Mouse (Mus musculus) megakaryocyte, adult 5-6 weeks (primary cell): ENCODE results near the gene Ermp1. TPM values are rescaled to one million over a fixed set of nuclear protein-coding genes. Genes with fewer than 3 reads are reported as not detected.
"Not testable (repeated sequence)": the region's sequence is repeated elsewhere in the genome, so short reads cannot be mapped to it uniquely, and the experiment has no call there.

ENCODE experiments used
- ATAC-seq: 2 replicates; pipeline ENCODE4 v1.8.0; 2016; ENCODE audit warnings: mild to moderate bottlenecking, inconsistent platforms; ENCODE audit not compliant: poor library complexity, severe bottlenecking
- total RNA-seq, 2 experiments: library from RNA; stranded (forward) in 1 of 2; stranded (reverse) in 1 of 2; fragments of 153-499, 151-499 nt in 1 of 2; fragments of 221-1000, 200-1000 nt in 1 of 2; gene quantifications; 2 replicates each; pipeline versions ENCODE4 v1.2.3 to v1.2.4; 2015 to 2017

The Ermp1 gene
- total RNA-seq, 2 experiments from 2014 or later = 17.5 to 25.9 TPM

DNA sequence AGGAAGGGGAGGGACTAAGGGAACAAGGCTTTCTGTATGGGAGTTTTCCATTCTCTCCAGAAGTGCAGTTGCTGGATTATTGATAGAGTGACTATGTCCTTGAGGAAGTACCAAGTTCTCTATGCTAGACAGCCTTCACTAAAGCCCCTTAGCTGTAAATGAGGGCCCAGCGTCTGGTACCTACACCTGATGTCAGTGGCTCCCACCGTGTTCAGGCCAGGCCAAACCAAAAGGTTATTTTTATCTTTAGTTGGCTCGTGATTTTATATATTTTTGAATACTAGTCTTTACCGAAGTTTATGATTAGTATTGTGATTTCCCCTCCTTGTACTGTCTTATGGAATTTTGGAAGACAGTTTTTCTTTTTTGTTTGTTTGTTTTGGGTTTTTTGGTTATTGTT lies 40.7 kb downstream of the Ermp1 start:
- no peak for ATAC-seq

GRCm38 (mm10) chr19:29604653-29605052 lies 43.6 kb downstream of the Ermp1 start:
- ATAC-seq = no peak

DNA sequence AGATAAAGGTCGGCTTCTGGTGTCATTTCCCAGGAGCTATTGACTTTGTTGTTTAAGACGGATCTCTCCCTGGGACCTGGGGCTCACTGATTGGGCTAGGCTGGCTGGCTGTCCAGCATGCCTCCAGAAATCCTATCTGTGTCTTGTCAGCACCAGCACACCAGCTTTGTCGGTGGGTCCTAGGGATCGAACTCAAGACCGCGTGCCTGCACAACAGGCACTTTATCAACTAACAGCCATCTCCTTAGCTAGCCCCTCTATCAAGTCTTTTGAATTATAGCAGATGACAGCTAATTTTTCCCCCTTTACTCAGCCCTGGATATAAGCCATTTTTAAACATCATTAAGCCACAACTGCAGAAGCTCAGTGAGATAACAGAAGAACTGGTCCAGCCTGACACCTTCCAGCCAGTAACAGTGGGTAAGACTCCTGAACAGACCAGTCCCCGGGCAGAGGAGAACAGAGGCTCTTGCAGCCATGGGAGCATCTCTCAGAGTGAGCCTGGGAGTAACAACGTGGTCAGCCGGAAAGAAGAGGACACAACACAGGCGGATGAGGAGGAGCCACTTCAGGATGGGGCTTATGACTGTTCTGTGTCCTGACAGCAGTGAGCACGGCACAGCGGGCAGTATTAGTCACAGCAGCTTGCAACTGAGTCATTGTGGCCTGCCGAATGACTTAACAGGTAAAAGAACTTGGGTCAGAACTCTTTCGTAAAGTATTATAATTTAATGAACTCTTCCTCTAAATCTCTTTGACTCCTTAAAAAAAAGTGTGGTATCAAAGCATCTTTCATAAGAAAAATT lies 44.5 kb downstream of the Ermp1 start:
- no peak for ATAC-seq

- no peak for ATAC-seq
Measured at GRCm38 (mm10) chr19:29598981-29599380, 49.2 kb downstream of the Ermp1 start.

- ATAC-seq = peak; percentile 63
Measured at GRCm38 (mm10) chr19:29596985-29597384, 51.2 kb downstream of the Ermp1 start.

GRCm38 (mm10) chr19:29596276-29596675 lies 51.9 kb downstream of the Ermp1 start:
- ATAC-seq = no peak

DNA sequence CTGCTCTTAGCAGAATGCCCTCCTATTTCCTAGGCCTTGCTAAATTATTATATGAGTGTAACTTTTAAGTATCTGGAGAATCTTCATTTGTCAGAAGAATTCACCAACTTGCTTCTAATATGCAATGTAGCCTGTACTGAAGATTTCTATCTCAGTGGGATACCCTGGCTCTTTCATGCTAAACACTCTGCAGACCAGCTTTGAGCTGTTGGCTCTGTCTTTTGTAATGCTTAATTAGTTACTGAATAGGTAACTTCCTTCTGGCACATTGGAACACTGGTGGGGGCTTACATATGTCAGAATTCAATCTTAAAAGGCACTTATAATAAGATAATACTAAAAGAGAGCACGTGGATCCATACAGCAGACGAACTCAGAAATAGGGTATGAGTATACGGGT lies 54.4 kb downstream of the Ermp1 start:
- ATAC-seq = not testable (repeated sequence)

DNA sequence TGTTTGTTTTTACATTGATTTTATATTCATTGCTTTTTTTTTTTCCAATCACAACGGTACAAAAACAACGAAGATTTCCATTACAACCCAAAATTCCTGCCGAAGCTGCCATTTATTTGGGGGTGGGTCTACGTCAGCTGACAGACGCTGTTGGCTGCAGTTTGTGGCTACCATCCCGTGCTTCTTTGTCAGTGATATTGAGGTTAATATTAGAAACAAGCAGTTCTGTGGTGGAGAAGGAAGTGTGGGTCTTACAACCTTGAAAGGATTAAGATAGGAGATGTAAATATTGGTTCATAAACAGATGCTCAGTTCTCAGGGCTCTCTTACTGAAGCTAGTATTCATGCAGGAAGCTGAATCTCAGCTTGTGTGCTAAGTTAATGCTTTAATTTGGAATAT lies 64.5 kb downstream of the Ermp1 start:
- no peak for ATAC-seq

- no peak for ATAC-seq
Measured at GRCm38 (mm10) chr19:29582439-29582838, 65.8 kb downstream of the Ermp1 start.

DNA sequence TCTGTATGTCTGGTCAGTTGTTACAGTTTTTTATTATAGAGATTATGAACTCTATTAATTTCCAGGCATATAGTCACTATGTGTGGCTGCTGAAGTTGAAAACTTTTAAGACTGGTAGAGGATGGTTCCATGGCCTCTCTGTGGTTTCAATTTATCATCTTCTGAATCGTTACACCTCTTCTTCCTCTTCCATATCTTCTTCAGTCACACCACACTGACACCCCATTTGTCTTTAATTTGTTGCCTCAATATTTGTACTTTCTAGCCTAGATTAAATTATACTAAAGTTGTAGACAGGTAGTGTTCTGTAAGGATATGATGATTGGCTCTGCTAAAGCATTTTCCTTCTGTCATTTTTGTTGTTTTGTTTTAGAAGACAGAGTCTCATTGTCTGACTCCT lies 81.7 kb downstream of the Ermp1 start:
- no peak for ATAC-seq

GRCm38 (mm10) chr19:29563258-29563779 lies 84.9 kb downstream of the Ermp1 start:
- ATAC-seq = peak; percentile 77

- no peak for ATAC-seq
Measured at GRCm38 (mm10) chr19:29562603-29563002, 85.6 kb downstream of the Ermp1 start.

- no peak for ATAC-seq
Measured at GRCm38 (mm10) chr19:29562166-29562565, 86.0 kb downstream of the Ermp1 start.

Other genes starting within 250 kb of the Ermp1 start
- 0.75 TPM in 1 of 2 replicates, not detected in the other for gene Pdcd1lg2, start 237.5 kb downstream of the Ermp1 start, total RNA-seq (2015)
- 0.44 and 1.8 TPM in 2 replicates for gene Pdcd1lg2, start 237.5 kb downstream of the Ermp1 start, total RNA-seq (2017)
- gene Ric1, start 126.1 kb downstream of the Ermp1 start, total RNA-seq (2015) = 12.9 and 13.1 TPM in 2 replicates
- gene Ric1, start 126.1 kb downstream of the Ermp1 start, total RNA-seq (2017) = 14.3 and 15.3 TPM in 2 replicates
- gene Mlana, start 49.4 kb upstream of the Ermp1 start, total RNA-seq (2015) = not detected in 2 replicates
- not detected in 2 replicates for gene Mlana, start 49.4 kb upstream of the Ermp1 start, total RNA-seq (2017)
- gene 9930021J03Rik, start 157.6 kb upstream of the Ermp1 start, total RNA-seq (2015) = 26.1 and 29.3 TPM in 2 replicates
- gene 9930021J03Rik, start 157.6 kb upstream of the Ermp1 start, total RNA-seq (2017) = 11.0 and 12.6 TPM in 2 replicates
- gene Ranbp6, start 164.6 kb upstream of the Ermp1 start, total RNA-seq (2015) = 9.3 and 11.7 TPM in 2 replicates
- gene Ranbp6, start 164.6 kb upstream of the Ermp1 start, total RNA-seq (2017) = 15.6 and 22.3 TPM in 2 replicates